Mouse (Mus musculus): ENCODE measurements around the gene Gm45062. TPM values are rescaled to one million over a fixed set of nuclear protein-coding genes. Genes with fewer than 3 reads are reported as not detected.

The Gm45062 gene
- total and polyA plus RNA-seq, 2 experiments from 2014 or later = 3.0 TPM; not detected in 1

GRCm38 (mm10) chr6:8397252-8397651, 138.0 kb downstream of the Gm45062 start:
- WGBS = 84% methylated on average over 7 of the region's 7 CpGs
- H3K9me3 ChIP-seq (replicated peaks; ENCODE audit: control insufficient read depth, low read length) = no peaks in the 10 kb centered on the region
- DNase-seq (ENCODE audit: low spot score) (no peak), ATAC-seq (ENCODE audit: insufficient read depth, low read depth) (no peak)
- TF ChIP-seq EP300 (IDR thresholded peaks at IDR 0.05; ENCODE audit: low read depth) (no peak), CTCF (IDR thresholded peaks at IDR 0.05; ENCODE audit: low read depth) (no peak)
- no peak overlapping the region for H3K27ac ChIP-seq (ENCODE audit: low read depth)
- no peak overlapping the region for H3K4me2 ChIP-seq (ENCODE audit: low read depth, low read length)
- no peak overlapping the region for H3K4me3 ChIP-seq (ENCODE audit: low read depth, low read length)
- H3K4me1 ChIP-seq (ENCODE audit: control insufficient read depth, insufficient read depth) = no peaks in the 10 kb centered on the region
- H3K27me3 ChIP-seq (ENCODE audit: control insufficient read depth, insufficient read depth, low read length) = no peaks in the 10 kb centered on the region
- 0 out of 2 replicates have a peak, but pooled peaks cover under 1% of the 10 kb centered on the region for H3K36me3 ChIP-seq (replicated peaks; ENCODE audit: control insufficient read depth, insufficient read depth, low read length)
- no peak overlapping the region for H3K9ac ChIP-seq (replicated peaks; ENCODE audit: low read depth, low read length)

- TF ChIP-seq EP300 (IDR thresholded peaks at IDR 0.05; ENCODE audit: low read depth) (no peak), CTCF (IDR thresholded peaks at IDR 0.05; ENCODE audit: low read depth) (no peak)
- 96% methylated on average over 1 of the region's 1 CpGs for WGBS
- Histone ChIP-seq H3K4me3 (ENCODE audit: low read depth, low read length) (no peak overlapping the region), H3K27ac (ENCODE audit: low read depth) (no peak overlapping the region), H3K27me3 (ENCODE audit: control insufficient read depth, insufficient read depth, low read length) (no peaks in the 10 kb centered on the region), H3K9me3 (replicated peaks; ENCODE audit: control insufficient read depth, low read length) (no peaks in the 10 kb centered on the region), H3K4me2 (ENCODE audit: low read depth, low read length) (no peak overlapping the region), H3K36me3 (replicated peaks; ENCODE audit: control insufficient read depth, insufficient read depth, low read length) (peaks cover 5% of the 10 kb centered on the region; the same call in 1 of the 2 replicates), H3K9ac (replicated peaks; ENCODE audit: low read depth, low read length) (no peak overlapping the region), H3K4me1 (ENCODE audit: control insufficient read depth, insufficient read depth) (no peaks in the 10 kb centered on the region)
- no peak for ATAC-seq (ENCODE audit: insufficient read depth, low read depth)
- no peak for DNase-seq (ENCODE audit: low spot score)
Observed at GRCm38 (mm10) chr6:8399710-8400109, 140.5 kb downstream of the Gm45062 start.

GRCm38 (mm10) chr6:8403127-8403526, 143.9 kb downstream of the Gm45062 start:
- Histone ChIP-seq H3K4me2 (ENCODE audit: low read depth, low read length) (no peak overlapping the region), H3K27ac (ENCODE audit: low read depth) (no peak overlapping the region), H3K27me3 (ENCODE audit: control insufficient read depth, insufficient read depth, low read length) (no peaks in the 10 kb centered on the region), H3K9me3 (replicated peaks; ENCODE audit: control insufficient read depth, low read length) (no peaks in the 10 kb centered on the region), H3K4me1 (ENCODE audit: control insufficient read depth, insufficient read depth) (no peaks in the 10 kb centered on the region), H3K36me3 (replicated peaks; ENCODE audit: control insufficient read depth, insufficient read depth, low read length) (peaks cover 5% of the 10 kb centered on the region; the same call in 1 of the 2 replicates), H3K4me3 (ENCODE audit: low read depth, low read length) (no peak overlapping the region), H3K9ac (replicated peaks; ENCODE audit: low read depth, low read length) (no peak overlapping the region)
- DNase-seq (ENCODE audit: low spot score) = no peak
- ATAC-seq (ENCODE audit: insufficient read depth, low read depth) = no peak
- TF ChIP-seq CTCF (IDR thresholded peaks at IDR 0.05; ENCODE audit: low read depth) (no peak), EP300 (IDR thresholded peaks at IDR 0.05; ENCODE audit: low read depth) (no peak)
- 91% methylated on average over 5 of the region's 5 CpGs for WGBS

GRCm38 (mm10) chr6:8405844-8406243, 146.6 kb downstream of the Gm45062 start:
- Histone ChIP-seq H3K27ac (ENCODE audit: low read depth) (no peak overlapping the region), H3K36me3 (replicated peaks; ENCODE audit: control insufficient read depth, insufficient read depth, low read length) (peaks cover 5% of the 10 kb centered on the region; the same call in 1 of the 2 replicates), H3K4me1 (ENCODE audit: control insufficient read depth, insufficient read depth) (peaks cover 3% of the 10 kb centered on the region; the same call in 1 of the 2 replicates), H3K4me3 (ENCODE audit: low read depth, low read length) (no peak overlapping the region), H3K27me3 (ENCODE audit: control insufficient read depth, insufficient read depth, low read length) (no peaks in the 10 kb centered on the region), H3K9ac (replicated peaks; ENCODE audit: low read depth, low read length) (no peak overlapping the region), H3K4me2 (ENCODE audit: low read depth, low read length) (no peak overlapping the region), H3K9me3 (replicated peaks; ENCODE audit: control insufficient read depth, low read length) (no peaks in the 10 kb centered on the region)
- no peak for DNase-seq (ENCODE audit: low spot score)
- no peak for TF ChIP-seq EP300 (IDR thresholded peaks at IDR 0.05; ENCODE audit: low read depth)
- TF ChIP-seq CTCF (IDR thresholded peaks at IDR 0.05; ENCODE audit: low read depth) = no peak
- WGBS = 85% methylated on average over 5 of the region's 5 CpGs
- no peak for ATAC-seq (ENCODE audit: insufficient read depth, low read depth)

- WGBS = 53% methylated on average over 2 of the region's 2 CpGs
- H3K4me3 ChIP-seq (ENCODE audit: low read depth, low read length) = no peak overlapping the region
- DNase-seq (ENCODE audit: low spot score) (no peak), ATAC-seq (ENCODE audit: insufficient read depth, low read depth) (no peak)
- TF ChIP-seq CTCF (IDR thresholded peaks at IDR 0.05; ENCODE audit: low read depth) = no peak
- no peak for TF ChIP-seq EP300 (IDR thresholded peaks at IDR 0.05; ENCODE audit: low read depth)
- peaks cover 3% of the 10 kb centered on the region; the same call in 1 of the 2 replicates for H3K4me1 ChIP-seq (ENCODE audit: control insufficient read depth, insufficient read depth)
- no peak overlapping the region for H3K27ac ChIP-seq (ENCODE audit: low read depth)
- no peak overlapping the region for H3K4me2 ChIP-seq (ENCODE audit: low read depth, low read length)
- H3K9ac ChIP-seq (replicated peaks; ENCODE audit: low read depth, low read length) = no peak overlapping the region
- H3K9me3 ChIP-seq (replicated peaks; ENCODE audit: control insufficient read depth, low read length) = no peaks in the 10 kb centered on the region
- no peaks in the 10 kb centered on the region for H3K36me3 ChIP-seq (replicated peaks; ENCODE audit: control insufficient read depth, insufficient read depth, low read length)
- H3K27me3 ChIP-seq (ENCODE audit: control insufficient read depth, insufficient read depth, low read length) = no peaks in the 10 kb centered on the region
Observed at GRCm38 (mm10) chr6:8408332-8408731, 149.1 kb downstream of the Gm45062 start.

- WGBS = 38% methylated on average over 4 of the region's 4 CpGs
- H3K36me3 ChIP-seq (replicated peaks; ENCODE audit: control insufficient read depth, insufficient read depth, low read length) = no peaks in the 10 kb centered on the region
- peak; percentile 55 for DNase-seq (ENCODE audit: low spot score)
- no peaks in the 10 kb centered on the region for H3K9me3 ChIP-seq (replicated peaks; ENCODE audit: control insufficient read depth, low read length)
- peak; percentile 94 for ATAC-seq (ENCODE audit: insufficient read depth, low read depth)
- peaks cover 3% of the 10 kb centered on the region; the same call in 1 of the 2 replicates for H3K4me1 ChIP-seq (ENCODE audit: control insufficient read depth, insufficient read depth)
- no peaks in the 10 kb centered on the region for H3K27me3 ChIP-seq (ENCODE audit: control insufficient read depth, insufficient read depth, low read length)
- peak overlapping the region; percentile 2 for H3K27ac ChIP-seq (ENCODE audit: low read depth)
- no peak overlapping the region for H3K9ac ChIP-seq (replicated peaks; ENCODE audit: low read depth, low read length)
- TF ChIP-seq CTCF (IDR thresholded peaks at IDR 0.05; ENCODE audit: low read depth) (no peak), EP300 (IDR thresholded peaks at IDR 0.05; ENCODE audit: low read depth) (0 out of 2 replicates have a peak, but pooled peaks have one; percentile 36)
- no peak overlapping the region for H3K4me3 ChIP-seq (ENCODE audit: low read depth, low read length)
- H3K4me2 ChIP-seq (ENCODE audit: low read depth, low read length) = peak overlapping the region; percentile 15; the same call in 1 of the 2 replicates
Observed at GRCm38 (mm10) chr6:8409865-8410264, 150.6 kb downstream of the Gm45062 start.
